Mouse (Mus musculus) lung, embryonic 16.5 days (tissue): ENCODE data around the gene Fmo1. TPM values are rescaled to one million over a fixed set of nuclear protein-coding genes. Genes with fewer than 3 reads are reported as not detected.
A peak's percentile ranks its signal among the peaks of the same experiment; 100 is the strongest.

Source experiments
- ATAC-seq: fragments of 200-750 bp; cut with Nextera tagmentation; 2 replicates; pipeline ENCODE4 v1.8.0; 2017; ENCODE audit warnings: low read depth, mild to moderate bottlenecking, moderate library complexity
- H3K27ac ChIP-seq: fragments of 300-500 bp; sonication (generic); 2 replicates; pipeline ENCODE4 v1.5.1; 2014; ENCODE audit warnings: mild to moderate bottlenecking, control low read depth, low read length
- H3K27me3 ChIP-seq: fragments of 300-500 bp; sonication (generic); 2 replicates; pipeline ENCODE4 v1.6.1; 2014; ENCODE audit warnings: low read depth, low read length, mixed read lengths; ENCODE audit not compliant: control insufficient read depth, insufficient read depth
- H3K36me3 ChIP-seq: fragments of 300-500 bp; sonication (generic); 2 replicates; pipeline ENCODE4 v1.6.1; 2014; ENCODE audit warnings: low read length; ENCODE audit not compliant: control insufficient read depth, insufficient read depth
- H3K4me1 ChIP-seq: fragments of 300-500 bp; sonication (generic); replicated peaks from 2 replicates; pipeline ENCODE4 v1.6.1; 2014; ENCODE audit warnings: low read length, mixed read lengths; ENCODE audit not compliant: control insufficient read depth, insufficient read depth
- H3K4me2 ChIP-seq: fragments of 300-500 bp; sonication (generic); 2 replicates; pipeline ENCODE4 v1.6.1; 2014; ENCODE audit warnings: low read depth, low read length, control low read depth
- H3K4me3 ChIP-seq: fragments of 300-500 bp; sonication (generic); 2 replicates; pipeline ENCODE4 v1.5.1; 2014; ENCODE audit warnings: mild to moderate bottlenecking, low read length, control low read depth
- H3K9ac ChIP-seq: fragments of 300-500 bp; sonication (generic); 2 replicates; pipeline ENCODE4 v1.6.1; 2014; ENCODE audit warnings: low read length, control low read depth
- H3K9me3 ChIP-seq: fragments of 300-500 bp; sonication (generic); 2 replicates; pipeline ENCODE4 v1.6.1; 2016; ENCODE audit warnings: low read length; ENCODE audit not compliant: control insufficient read depth
- WGBS: fragments of 180-500 bp; shearing (Covaris S2); extraction: QIAGEN DNeasy Blood & Tissue Kit; methylation state at CpG from one replicate; pipeline ENCODE4 v1.1.7; 2014; 5-methylcytosine and 5-hydroxymethylcytosine counted together
- polyA plus RNA-seq: library from polyadenylated mRNA; unstranded; fragments of >200 nt; fragmentation: Nextera tagmentation; extraction: Ambion mirVana; gene quantifications from 2 replicates; pipeline ENCODE4 v1.2.1, GENCODE M21; 2015

Fmo1 gene
- polyA plus RNA-seq: 29.2 and 41.0 TPM in 2 replicates

GRCm38 (mm10) chr1:162866280-162866681, at the start of gene Fmo1:
Gene Fmo1, minus strand, starts transcription at chr1:162866610.
- Histone ChIP-seq H3K4me1 (peaks cover 2% of the 10 kb centered on the region; the same call in 1 of the 2 replicates), H3K27ac (no peak within 1 kb of the TSS), H3K4me2 (no peak within 1 kb of the TSS), H3K9ac (no peak within 1 kb of the TSS), H3K36me3 (no peaks in the 10 kb centered on the region), H3K4me3 (no peak within 1 kb of the TSS), H3K27me3 (no peaks in the 10 kb centered on the region), H3K9me3 (no peaks in the 10 kb centered on the region)
- WGBS: 49% methylated on average over 7 of the region's 7 CpGs
- ATAC-seq: no peak

- H3K36me3 ChIP-seq: no peaks in the 10 kb centered on the region
- H3K4me2 ChIP-seq: no peak overlapping the region
- WGBS: 62% methylated on average over 4 of the region's 4 CpGs
- no peaks in the 10 kb centered on the region for H3K4me1 ChIP-seq
- peak; percentile 53; the same call in 1 of the 2 replicates for ATAC-seq
- H3K4me3 ChIP-seq: no peak overlapping the region
- H3K27ac ChIP-seq: no peak overlapping the region
- H3K27me3 ChIP-seq: no peaks in the 10 kb centered on the region
- H3K9ac ChIP-seq: no peak overlapping the region
- H3K9me3 ChIP-seq: no peaks in the 10 kb centered on the region
These were observed 48.6 kb upstream of the Fmo1 start for GRCm38 (mm10) chr1:162914932-162915556.

- Histone ChIP-seq H3K4me1 (no peaks in the 10 kb centered on the region), H3K9me3 (no peaks in the 10 kb centered on the region), H3K36me3 (no peaks in the 10 kb centered on the region), H3K9ac (no peak overlapping the region), H3K27ac (no peak overlapping the region), H3K4me2 (no peak overlapping the region), H3K4me3 (no peak overlapping the region), H3K27me3 (no peaks in the 10 kb centered on the region)
- ATAC-seq: peak; percentile 89
These were observed 45.7 kb upstream of the Fmo1 start for GRCm38 (mm10) chr1:162912085-162912484.

GRCm38 (mm10) chr1:162901879-162902278, 35.5 kb upstream of the Fmo1 start:
- Histone ChIP-seq H3K9me3 (no peaks in the 10 kb centered on the region), H3K4me2 (no peak overlapping the region), H3K4me1 (0 out of 2 replicates have a peak, but pooled peaks cover 2% of the 10 kb centered on the region), H3K4me3 (no peak overlapping the region), H3K27me3 (no peaks in the 10 kb centered on the region), H3K36me3 (no peaks in the 10 kb centered on the region), H3K27ac (no peak overlapping the region), H3K9ac (no peak overlapping the region)
- ATAC-seq: no peak
- WGBS: 77% methylated on average over 4 of the region's 4 CpGs

GRCm38 (mm10) chr1:162897838-162898811, 31.7 kb upstream of the Fmo1 start, which contains the start of gene Fmo2:
Gene Fmo2, minus strand, starts transcription at chr1:162898726.
- 0 out of 2 replicates have a peak, but pooled peaks cover 2% of the 10 kb centered on the region for H3K4me1 ChIP-seq
- H3K4me2 ChIP-seq: peak within 1 kb of the TSS; percentile 28
- H3K27me3 ChIP-seq: no peaks in the 10 kb centered on the region
- WGBS: 52% methylated on average over 14 of the region's 14 CpGs
- H3K9ac ChIP-seq: peak within 1 kb of the TSS; percentile 43
- 0 out of 2 replicates have a peak within 1 kb of the TSS, but pooled peaks have one; percentile 6 for H3K27ac ChIP-seq
- peak; percentile 62 for ATAC-seq
- H3K4me3 ChIP-seq: peak within 1 kb of the TSS; percentile 30
- no peaks in the 10 kb centered on the region for H3K9me3 ChIP-seq
- H3K36me3 ChIP-seq: no peaks in the 10 kb centered on the region

GRCm38 (mm10) chr1:162895900-162896299, 29.5 kb upstream of the Fmo1 start:
- 0 out of 2 replicates have a peak overlapping the region, but pooled peaks have one; percentile 20 for H3K4me2 ChIP-seq
- H3K27me3 ChIP-seq: no peaks in the 10 kb centered on the region
- WGBS: 27% methylated on average over 6 of the region's 6 CpGs
- H3K9me3 ChIP-seq: no peaks in the 10 kb centered on the region
- H3K4me1 ChIP-seq: 0 out of 2 replicates have a peak, but pooled peaks cover 4% of the 10 kb centered on the region
- H3K4me3 ChIP-seq: no peak overlapping the region
- H3K27ac ChIP-seq: no peak overlapping the region
- no peak overlapping the region for H3K9ac ChIP-seq
- ATAC-seq: no peak
- H3K36me3 ChIP-seq: no peaks in the 10 kb centered on the region

GRCm38 (mm10) chr1:162893014-162893413, 26.6 kb upstream of the Fmo1 start:
- 0 out of 2 replicates have a peak, but pooled peaks cover 2% of the 10 kb centered on the region for H3K4me1 ChIP-seq
- ATAC-seq: no peak
- no peak overlapping the region for H3K9ac ChIP-seq
- peak overlapping the region; percentile 81 for H3K27ac ChIP-seq
- H3K4me3 ChIP-seq: no peak overlapping the region
- H3K4me2 ChIP-seq: no peak overlapping the region
- no peaks in the 10 kb centered on the region for H3K9me3 ChIP-seq
- H3K27me3 ChIP-seq: no peaks in the 10 kb centered on the region
- WGBS: 81% methylated on average over 6 of the region's 6 CpGs
- no peaks in the 10 kb centered on the region for H3K36me3 ChIP-seq

- WGBS: 11% methylated on average over 6 of the region's 6 CpGs
These were observed 25.6 kb upstream of the Fmo1 start for GRCm38 (mm10) chr1:162891980-162892451.

GRCm38 (mm10) chr1:162888646-162889045, 22.2 kb upstream of the Fmo1 start:
- no peak for ATAC-seq
- no peaks in the 10 kb centered on the region for H3K27me3 ChIP-seq
- H3K4me2 ChIP-seq: no peak overlapping the region
- WGBS: 76% methylated on average over 12 of the region's 12 CpGs
- 0 out of 2 replicates have a peak, but pooled peaks cover 4% of the 10 kb centered on the region for H3K4me1 ChIP-seq
- no peak overlapping the region for H3K9ac ChIP-seq
- H3K9me3 ChIP-seq: no peaks in the 10 kb centered on the region
- H3K36me3 ChIP-seq: no peaks in the 10 kb centered on the region; the same call in 1 of the 2 replicates
- H3K27ac ChIP-seq: no peak overlapping the region
- H3K4me3 ChIP-seq: no peak overlapping the region

More at GRCm38 (mm10) chr1:162891980-162892451, 25.6 kb upstream of the Fmo1 start:
- Histone ChIP-seq H3K9me3 (no peaks in the 10 kb centered on the region), H3K27me3 (no peaks in the 10 kb centered on the region), H3K4me3 (no peak overlapping the region), H3K9ac (no peak overlapping the region), H3K36me3 (no peaks in the 10 kb centered on the region; the same call in 1 of the 2 replicates), H3K27ac (peak overlapping the region; percentile 81), H3K4me1 (0 out of 2 replicates have a peak, but pooled peaks cover 2% of the 10 kb centered on the region), H3K4me2 (no peak overlapping the region)
- peak; percentile 90 for ATAC-seq
